ENCODE assay signal across 8 mouse cellular contexts in genomic region chr7:112697162-112697841, GRCm38 (mm10). TPM values are rescaled to one million over a fixed set of nuclear protein-coding genes. Genes with fewer than 3 reads are reported as not detected.
A peak's percentile ranks its signal among the peaks of the same experiment; 100 is the strongest.
DNase-seq lines count a peak whose midpoint lies in the region; ATAC-seq and TF ChIP-seq lines count a peak whose summit lies in the region.

No protein-coding gene starts in this region.

- peaks cover 58% of the 10 kb centered on the region for H3K4me1 ChIP-seq in forebrain, embryonic 13.5 days
- peaks cover 81% of the 10 kb centered on the region for H3K4me1 ChIP-seq in limb, embryonic 10.5 days
- peaks cover 38% of the 10 kb centered on the region for H3K4me1 ChIP-seq in midbrain, embryonic 14.5 days (ENCODE audit: control insufficient read depth, insufficient read depth, low read length)
- peaks cover 7% of the 10 kb centered on the region; the same call in 1 of the 2 replicates for H3K4me1 ChIP-seq in cerebellum, adult 2 months (ENCODE audit: control insufficient read depth, insufficient read depth, low read length)
- H3K4me1 ChIP-seq in thymus, adult 2 months (replicated peaks; ENCODE audit: control insufficient read depth, insufficient read depth, low read length), result no peaks in the 10 kb centered on the region

- peak overlapping the region; percentile 28 for H3K4me2 ChIP-seq in forebrain, embryonic 13.5 days
- peak overlapping the region; percentile 21; the same call in 1 of the 2 replicates for H3K4me2 ChIP-seq in midbrain, embryonic 14.5 days (ENCODE audit: low read length)

- no peak for TF ChIP-seq POLR2A in cerebellum, adult 2 months (IDR thresholded peaks at IDR 0.05; ENCODE audit: borderline replicate concordance, insufficient read depth, low read length)
- no peak for TF ChIP-seq POLR2A in thymus, adult 2 months (IDR thresholded peaks at IDR 0.05; ENCODE audit: control insufficient read depth, extremely low read depth, insufficient read depth, low read length, poor library complexity)

- peak overlapping the region; percentile 37; the same call in 1 of the 2 replicates for H3K9ac ChIP-seq in forebrain, embryonic 13.5 days
- no peak overlapping the region; the same call in 1 of the 2 replicates for H3K9ac ChIP-seq in midbrain, embryonic 14.5 days (replicated peaks; ENCODE audit: low read length)

- intact Hi-C loops in heart, postnatal 36 days (cut with DNase I), result loop anchor here (2.0 to 5.0 kb wide), 2 partner anchors 17 to 75 kb away; no protein-coding TSS in a partner anchor

- TF ChIP-seq CTCF in cerebellum, adult 2 months (IDR thresholded peaks at IDR 0.05; ENCODE audit: borderline replicate concordance, insufficient read depth, low read depth, low read length), result no peak
- TF ChIP-seq CTCF in thymus, adult 2 months (IDR thresholded peaks at IDR 0.05; ENCODE audit: borderline replicate concordance, control insufficient read depth, extremely low read depth, insufficient read depth, low read length, poor library complexity), result no peak

- no peaks in the 10 kb centered on the region for H3K9me3 ChIP-seq in forebrain, embryonic 13.5 days (replicated peaks)
- H3K9me3 ChIP-seq in limb, embryonic 10.5 days (replicated peaks), result no peaks in the 10 kb centered on the region
- H3K9me3 ChIP-seq in midbrain, embryonic 14.5 days (ENCODE audit: control insufficient read depth, low read length), result no peaks in the 10 kb centered on the region

- H3K27ac ChIP-seq in forebrain, embryonic 13.5 days, result peak overlapping the region; percentile 65
- peak overlapping the region; percentile 87 for H3K27ac ChIP-seq in limb, embryonic 10.5 days
- peak overlapping the region; percentile 52 for H3K27ac ChIP-seq in midbrain, embryonic 14.5 days (replicated peaks; ENCODE audit: low read depth, low read length)
- H3K27ac ChIP-seq in cerebellum, adult 2 months (ENCODE audit: insufficient read depth, low read length), result no peak overlapping the region
- H3K27ac ChIP-seq in thymus, adult 2 months (ENCODE audit: control insufficient read depth, insufficient read depth, low read length), result no peak overlapping the region

- peak; percentile 28 for DNase-seq in right cerebral cortex, postnatal 4 days
- DNase-seq in right cerebral cortex, postnatal 36 days (ENCODE audit: low spot score in 2 of 2), result no peak
- DNase-seq in heart, postnatal 36 days, result peak; percentile 63 to 64
- DNase-seq in limb, embryonic 10.5 days (ENCODE audit: low spot score), result peak; percentile 53
- DNase-seq in midbrain, embryonic 14.5 days, result peak; percentile 60
- DNase-seq in cerebellum, adult 2 months, result no peak
- DNase-seq in thymus, adult 2 months, result no peak

- ATAC-seq in forebrain, embryonic 13.5 days, result peak; percentile 50; the same call in 1 of the 2 replicates
- 0 out of 2 replicates have a peak, but pooled peaks have one; percentile 24 for ATAC-seq in midbrain, embryonic 14.5 days (ENCODE audit: low FRiP score, low TSS enrichment)

- WGBS in forebrain, embryonic 13.5 days, result 5% methylated on average over 10 of the region's 10 CpGs
- WGBS in limb, embryonic 10.5 days, result 8% methylated on average over 10 of the region's 10 CpGs
- 9% methylated on average over 10 of the region's 10 CpGs for WGBS in midbrain, embryonic 14.5 days
- WGBS in cerebellum, adult 2 months, result 40% methylated on average over 10 of the region's 10 CpGs
- 2% methylated on average over 10 of the region's 10 CpGs for WGBS in thymus, adult 2 months

- no peaks in the 10 kb centered on the region for H3K36me3 ChIP-seq in forebrain, embryonic 13.5 days (ENCODE audit: poor library complexity, severe bottlenecking)
- no peaks in the 10 kb centered on the region for H3K36me3 ChIP-seq in limb, embryonic 10.5 days
- no peaks in the 10 kb centered on the region for H3K36me3 ChIP-seq in midbrain, embryonic 14.5 days (ENCODE audit: control insufficient read depth, insufficient read depth, low read length)
- H3K36me3 ChIP-seq in thymus, adult 2 months (ENCODE audit: control insufficient read depth, insufficient read depth, low read length), result no peaks in the 10 kb centered on the region

- H3K27me3 ChIP-seq in forebrain, embryonic 13.5 days, result no peaks in the 10 kb centered on the region
- H3K27me3 ChIP-seq in limb, embryonic 10.5 days (ENCODE audit: low read depth, poor library complexity, severe bottlenecking), result no peaks in the 10 kb centered on the region
- H3K27me3 ChIP-seq in midbrain, embryonic 14.5 days (ENCODE audit: control insufficient read depth, insufficient read depth, low read length), result no peaks in the 10 kb centered on the region
- no peaks in the 10 kb centered on the region; the same call in 1 of the 2 replicates for H3K27me3 ChIP-seq in cerebellum, adult 2 months (ENCODE audit: control insufficient read depth, insufficient read depth, low read length)
- H3K27me3 ChIP-seq in thymus, adult 2 months (ENCODE audit: control insufficient read depth, insufficient read depth, low read length), result no peaks in the 10 kb centered on the region

- H3K4me3 ChIP-seq in forebrain, embryonic 13.5 days, result no peak overlapping the region
- H3K4me3 ChIP-seq in limb, embryonic 10.5 days, result peak overlapping the region; percentile 15; the same call in 1 of the 2 replicates
- H3K4me3 ChIP-seq in midbrain, embryonic 14.5 days (replicated peaks; ENCODE audit: low read depth, low read length), result no peak overlapping the region
- H3K4me3 ChIP-seq in cerebellum, adult 2 months (replicated peaks; ENCODE audit: insufficient read depth, low read depth, low read length), result no peak overlapping the region
- no peak overlapping the region for H3K4me3 ChIP-seq in thymus, adult 2 months (ENCODE audit: control insufficient read depth, insufficient read depth, low read length)

RNA-seq across cellular contexts. Expression of gene Tead1, which starts 18.2 kb away (rescaled TPM):
- 22.0 and 24.0 TPM in 2 replicates for polyA plus RNA-seq in forebrain, embryonic 13.5 days (2015; fragmentation: Nextera tagmentation; extraction: Ambion mirVana)
- total RNA-seq in heart, postnatal 36 days (2021), result 100 to 1,000 TPM; 157 to 186 TPM
- 12.7 and 17.3 TPM in 2 replicates for polyA plus RNA-seq in limb, embryonic 10.5 days (2016; fragmentation: Nextera tagmentation; extraction: Ambion mirVana)
- polyA plus RNA-seq in midbrain, embryonic 14.5 days (2014; fragmentation: Nextera tagmentation; extraction: Ambion mirVana), result 10.6 and 10.7 TPM in 2 replicates
- 7.2 and 8.8 TPM in 2 replicates for polyA plus RNA-seq in cerebellum, adult 2 months (2012; rRNA removed)
- 3.2 and 4.4 TPM in 2 replicates for polyA plus RNA-seq in thymus, adult 2 months (2012; rRNA removed)

Comparison
In these comparisons a context has a peak if more than half of its experiments do, and no peak if none do; other contexts are left out.
1. DNase-seq: peak in right cerebral cortex, postnatal 4 days (single experiment), heart, postnatal 36 days (2 of 2), limb, embryonic 10.5 days (single experiment) and midbrain, embryonic 14.5 days (single experiment); none in right cerebral cortex, postnatal 36 days (0 of 2), cerebellum, adult 2 months (0 of 2) and thymus, adult 2 months (single experiment).
2. H3K27ac ChIP-seq: peak in forebrain, embryonic 13.5 days (single experiment), limb, embryonic 10.5 days (single experiment) and midbrain, embryonic 14.5 days (single experiment); none in cerebellum, adult 2 months (single experiment) and thymus, adult 2 months (single experiment).